8 mouse cellular contexts compared by ENCODE assay signal in genomic region chr14:54227911-54228451, GRCm38 (mm10). TPM values are rescaled to one million over a fixed set of nuclear protein-coding genes. Genes with fewer than 3 reads are reported as not detected.
DNase-seq lines count a peak whose midpoint lies in the region; ATAC-seq and TF ChIP-seq lines count a peak whose summit lies in the region.

No protein-coding gene starts in this region.

- peaks cover 2% of the 10 kb centered on the region; the same call in 1 of the 2 replicates for H3K4me1 ChIP-seq in bone marrow, adult 2 months (ENCODE audit: control insufficient read depth, insufficient read depth, low read length)
- peaks cover 28% of the 10 kb centered on the region for H3K4me1 ChIP-seq in embryonic facial prominence, embryonic 13.5 days
- H3K4me1 ChIP-seq in limb, embryonic 15.5 days, result peaks cover 40% of the 10 kb centered on the region
- peaks cover 19% of the 10 kb centered on the region for H3K4me1 ChIP-seq in midbrain, embryonic 16.5 days (ENCODE audit: control insufficient read depth, insufficient read depth, low read length)

- H3K9me3 ChIP-seq in embryonic facial prominence, embryonic 13.5 days, result no peaks in the 10 kb centered on the region
- no peaks in the 10 kb centered on the region for H3K9me3 ChIP-seq in limb, embryonic 15.5 days
- no peaks in the 10 kb centered on the region for H3K9me3 ChIP-seq in midbrain, embryonic 16.5 days (replicated peaks; ENCODE audit: control insufficient read depth, low read length, poor library complexity, severe bottlenecking)

- H3K27me3 ChIP-seq in embryonic facial prominence, embryonic 13.5 days, result 0 out of 2 replicates have a peak, but pooled peaks cover 4% of the 10 kb centered on the region
- no peaks in the 10 kb centered on the region for H3K27me3 ChIP-seq in limb, embryonic 15.5 days
- no peaks in the 10 kb centered on the region for H3K27me3 ChIP-seq in midbrain, embryonic 16.5 days (ENCODE audit: control insufficient read depth, insufficient read depth, low read depth, low read length)

- peak; percentile 80 for DNase-seq in 3T3-L1 (ENCODE audit: low read depth, low spot score)
- peak; percentile 56 to 57 for DNase-seq in heart, adult 9 months (ENCODE audit: low spot score in 2 of 2)
- DNase-seq in kidney, adult 8-10 months, result peak; percentile 56 to 71
- DNase-seq in spleen, postnatal 4 days (ENCODE audit: low spot score in 2 of 2), result peak; percentile 71 to 90

- peak; percentile 35; the same call in 1 of the 2 replicates for ATAC-seq in embryonic facial prominence, embryonic 13.5 days (ENCODE audit: insufficient number of reproducible peaks, insufficient read depth, low FRiP score, low TSS enrichment, low read depth)
- ATAC-seq in limb, embryonic 15.5 days (ENCODE audit: insufficient number of reproducible peaks, low FRiP score, low TSS enrichment, low read depth), result no peak
- peak; percentile 75 for ATAC-seq in midbrain, embryonic 16.5 days

- H3K27ac ChIP-seq in bone marrow, adult 2 months (ENCODE audit: control insufficient read depth, insufficient read depth, low read depth, low read length, poor library complexity), result peak overlapping the region; percentile 84
- H3K27ac ChIP-seq in embryonic facial prominence, embryonic 13.5 days, result peak overlapping the region; percentile 51; the same call in 1 of the 2 replicates
- H3K27ac ChIP-seq in limb, embryonic 15.5 days, result peak overlapping the region; percentile 55
- H3K27ac ChIP-seq in midbrain, embryonic 16.5 days (ENCODE audit: low read length), result peak overlapping the region; percentile 78

- H3K36me3 ChIP-seq in embryonic facial prominence, embryonic 13.5 days, result no peaks in the 10 kb centered on the region
- no peaks in the 10 kb centered on the region for H3K36me3 ChIP-seq in limb, embryonic 15.5 days
- no peaks in the 10 kb centered on the region for H3K36me3 ChIP-seq in midbrain, embryonic 16.5 days (ENCODE audit: control insufficient read depth, insufficient read depth, low read length)

- H3K4me2 ChIP-seq in embryonic facial prominence, embryonic 13.5 days, result peak overlapping the region; percentile 62
- H3K4me2 ChIP-seq in limb, embryonic 15.5 days, result peak overlapping the region; percentile 64
- H3K4me2 ChIP-seq in midbrain, embryonic 16.5 days (ENCODE audit: low read length), result peak overlapping the region; percentile 53

- TF ChIP-seq POLR2A in bone marrow, adult 2 months (IDR thresholded peaks at IDR 0.05; ENCODE audit: borderline replicate concordance, control insufficient read depth, low read depth, low read length), result no peak

- WGBS in bone marrow, adult 2 months, result under 1% methylated on average over 10 of the region's 10 CpGs
- under 1% methylated on average over 10 of the region's 10 CpGs for WGBS in embryonic facial prominence, embryonic 13.5 days
- WGBS in limb, embryonic 15.5 days, result under 1% methylated on average over 10 of the region's 10 CpGs
- WGBS in midbrain, embryonic 16.5 days, result 1% methylated on average over 10 of the region's 10 CpGs

- peak; percentile 61 for TF ChIP-seq CTCF in bone marrow, adult 2 months (IDR thresholded peaks at IDR 0.05; ENCODE audit: control insufficient read depth, insufficient read depth, low read length)

- H3K9ac ChIP-seq in embryonic facial prominence, embryonic 13.5 days, result peak overlapping the region; percentile 65; the same call in 1 of the 2 replicates
- no peak overlapping the region for H3K9ac ChIP-seq in limb, embryonic 15.5 days
- H3K9ac ChIP-seq in midbrain, embryonic 16.5 days (ENCODE audit: low read depth, low read length), result peak overlapping the region; percentile 42; the same call in 1 of the 2 replicates

- H3K4me3 ChIP-seq in bone marrow, adult 2 months (replicated peaks; ENCODE audit: control insufficient read depth, low read depth, low read length), result peak overlapping the region; percentile 33
- peak overlapping the region; percentile 36 for H3K4me3 ChIP-seq in embryonic facial prominence, embryonic 13.5 days
- H3K4me3 ChIP-seq in limb, embryonic 15.5 days, result peak overlapping the region; percentile 35
- peak overlapping the region; percentile 16; the same call in 1 of the 2 replicates for H3K4me3 ChIP-seq in midbrain, embryonic 16.5 days (ENCODE audit: low read depth, low read length)

RNA-seq across cellular contexts. Expression of gene Dad1, which starts 25.9 kb away (rescaled TPM):
- polyA plus RNA-seq in bone marrow, adult 2 months (2011; ENCODE audit: insufficient read depth, insufficient read length, low replicate concordance, missing spikeins), result 45.6 and 54.9 TPM in 2 replicates
- 340 and 359 TPM in 2 replicates for polyA plus RNA-seq in embryonic facial prominence, embryonic 13.5 days (2015; fragmentation: Nextera tagmentation; extraction: Ambion mirVana)
- 384 and 403 TPM in 2 replicates for polyA plus RNA-seq in limb, embryonic 15.5 days (2015; fragmentation: Nextera tagmentation; extraction: Ambion mirVana)
- polyA plus RNA-seq in midbrain, embryonic 16.5 days (2015; fragmentation: Nextera tagmentation; extraction: Ambion mirVana), result 325 and 344 TPM in 2 replicates

RNA-seq across cellular contexts. Expression of gene Abhd4, which starts 26.0 kb away (rescaled TPM):
- 24.7 and 29.9 TPM in 2 replicates for polyA plus RNA-seq in bone marrow, adult 2 months (2011; ENCODE audit: insufficient read depth, insufficient read length, low replicate concordance, missing spikeins)
- 50.5 TPM in 2 replicates for polyA plus RNA-seq in embryonic facial prominence, embryonic 13.5 days (2015; fragmentation: Nextera tagmentation; extraction: Ambion mirVana)
- 56.4 and 56.7 TPM in 2 replicates for polyA plus RNA-seq in limb, embryonic 15.5 days (2015; fragmentation: Nextera tagmentation; extraction: Ambion mirVana)
- polyA plus RNA-seq in midbrain, embryonic 16.5 days (2015; fragmentation: Nextera tagmentation; extraction: Ambion mirVana), result 45.0 and 58.8 TPM in 2 replicates

RNA-seq across cellular contexts. Expression of gene Olfr49, which starts 56.8 kb away (rescaled TPM):
- not detected in 2 replicates for polyA plus RNA-seq in bone marrow, adult 2 months (2011; ENCODE audit: insufficient read depth, insufficient read length, low replicate concordance, missing spikeins)
- not detected in 2 replicates for polyA plus RNA-seq in embryonic facial prominence, embryonic 13.5 days (2015; fragmentation: Nextera tagmentation; extraction: Ambion mirVana)
- polyA plus RNA-seq in limb, embryonic 15.5 days (2015; fragmentation: Nextera tagmentation; extraction: Ambion mirVana), result not detected in 2 replicates
- not detected in 2 replicates for polyA plus RNA-seq in midbrain, embryonic 16.5 days (2015; fragmentation: Nextera tagmentation; extraction: Ambion mirVana)
